Mouse (Mus musculus) ovary, postnatal 10 days (tissue): ENCODE measurements around the gene B3gnt7.

ENCODE experiments used
- DNase-seq: peaks from one replicate; pipeline ENCODE4 v3.0.0; 2022; ENCODE audit warnings: low spot score

The B3gnt7 gene

DNA sequence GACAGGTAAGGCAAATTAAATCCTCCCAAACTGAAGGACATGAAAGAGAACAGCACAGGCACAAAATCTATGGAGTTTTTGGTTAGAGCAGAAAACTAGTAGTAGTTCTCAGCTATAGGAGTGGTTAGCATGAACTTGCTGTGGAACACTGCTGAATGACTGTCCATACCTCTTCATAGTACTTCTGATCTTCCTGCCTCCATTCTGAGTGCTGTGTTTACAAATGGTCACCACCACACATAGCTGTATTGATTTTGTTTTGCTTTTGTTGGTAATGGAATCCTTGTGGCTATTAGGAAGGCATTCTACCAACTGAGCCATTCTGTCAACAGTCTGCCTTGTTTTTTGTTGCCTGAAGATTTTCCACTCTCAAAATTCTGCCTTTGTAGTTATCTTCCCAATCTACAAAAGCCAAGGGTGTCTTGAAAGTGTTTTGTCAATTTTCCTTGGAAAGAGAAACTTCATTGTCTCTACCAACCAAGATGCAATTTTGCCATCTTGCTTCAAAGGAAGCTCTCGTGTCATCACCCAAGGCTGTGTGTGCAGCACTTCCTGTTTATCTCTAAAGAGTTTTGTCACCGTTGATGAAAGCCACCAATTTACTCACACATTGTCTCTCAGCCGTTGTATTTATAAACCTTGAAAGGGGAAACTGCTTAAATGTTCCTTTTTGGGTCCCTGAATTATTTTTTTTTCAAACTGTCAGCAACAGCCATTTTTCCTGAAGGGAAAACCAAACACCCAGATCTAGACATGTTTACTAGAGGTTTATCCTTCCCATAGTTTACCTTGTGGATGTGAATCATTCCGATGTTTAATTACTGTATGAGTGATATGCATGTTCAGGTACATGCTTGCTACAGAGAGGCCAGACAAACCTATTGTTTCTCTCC is 41.6 kb downstream of the B3gnt7 start:
- DNase-seq: no peak

DNA sequence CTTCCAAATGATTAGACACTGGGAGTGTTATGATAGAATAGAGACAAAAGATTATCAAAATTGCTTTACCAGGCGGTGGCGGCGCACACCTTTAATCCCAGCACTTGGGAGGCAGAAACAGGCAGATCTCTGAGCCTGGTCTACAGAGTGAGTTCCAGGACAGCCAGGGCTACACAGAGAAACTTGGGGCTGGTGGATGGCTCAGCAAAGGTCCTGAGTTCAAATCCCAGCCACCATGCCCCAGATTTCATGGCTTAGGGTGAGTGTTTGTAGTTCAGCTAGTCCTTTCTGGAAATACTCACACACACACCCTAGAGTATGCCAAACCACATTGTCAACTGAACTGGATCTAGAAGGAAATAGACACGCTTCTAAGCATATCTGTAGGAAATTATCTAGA is 42.4 kb downstream of the B3gnt7 start:
- DNase-seq: no peak

DNA sequence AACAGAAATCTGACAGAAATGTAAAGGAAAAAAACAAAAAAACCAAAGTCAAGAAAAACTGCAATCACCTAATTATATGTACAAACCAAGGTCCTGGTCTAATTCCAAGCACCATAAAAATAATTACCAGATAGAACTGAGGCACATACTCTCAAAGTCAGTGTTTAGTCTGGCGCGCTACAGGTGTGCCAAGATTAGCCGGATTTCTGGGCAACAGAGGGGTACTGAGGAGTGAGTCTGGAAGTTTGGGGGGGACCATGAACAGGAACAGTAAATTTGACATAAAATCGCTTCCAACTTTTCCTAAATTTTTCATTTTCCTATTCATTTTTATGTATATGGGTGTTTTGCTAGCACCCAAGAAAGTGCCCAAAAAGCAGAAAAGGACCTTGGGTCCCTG is 43.3 kb downstream of the B3gnt7 start:
- DNase-seq: no peak

DNA sequence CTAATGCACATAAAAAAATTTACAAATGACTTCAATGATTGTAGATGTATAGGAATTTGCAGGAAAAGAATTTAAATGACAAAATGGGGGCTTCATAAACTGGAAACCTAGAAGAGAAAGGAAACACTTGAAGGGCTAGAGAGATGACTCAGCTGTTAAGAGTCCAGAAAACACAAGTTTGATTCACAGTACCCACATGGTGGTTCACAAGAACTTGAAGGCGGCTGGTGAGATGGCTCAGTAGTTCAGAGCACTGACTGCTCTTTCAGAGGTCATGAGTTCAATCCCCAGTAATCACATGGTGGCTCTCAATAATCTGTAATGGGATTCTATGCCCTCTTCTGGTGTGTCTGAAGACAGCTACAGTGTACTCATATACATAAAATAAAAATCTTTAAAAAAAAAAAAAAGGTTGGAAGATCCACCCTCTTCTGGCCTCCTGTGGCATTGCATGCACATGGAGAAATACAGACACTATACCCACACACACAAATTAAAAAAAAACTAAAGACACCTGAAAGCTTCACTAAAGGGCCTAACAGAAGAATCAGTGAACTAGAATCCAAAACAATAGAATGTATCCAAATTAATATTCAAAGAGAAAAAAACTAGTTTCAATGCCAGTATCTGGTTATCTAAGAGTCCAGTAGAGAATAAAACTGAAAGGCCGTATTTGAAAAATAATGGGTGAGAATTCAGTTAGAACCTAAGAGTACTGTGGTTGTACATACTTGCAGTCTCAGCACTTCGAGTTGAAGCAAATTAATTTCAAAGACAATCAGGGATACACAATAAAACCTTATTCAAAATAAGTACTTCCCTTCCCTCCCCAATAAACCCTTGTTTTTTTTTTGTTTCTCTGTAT is 44.5 kb downstream of the B3gnt7 start:
- DNase-seq: no peak

DNA sequence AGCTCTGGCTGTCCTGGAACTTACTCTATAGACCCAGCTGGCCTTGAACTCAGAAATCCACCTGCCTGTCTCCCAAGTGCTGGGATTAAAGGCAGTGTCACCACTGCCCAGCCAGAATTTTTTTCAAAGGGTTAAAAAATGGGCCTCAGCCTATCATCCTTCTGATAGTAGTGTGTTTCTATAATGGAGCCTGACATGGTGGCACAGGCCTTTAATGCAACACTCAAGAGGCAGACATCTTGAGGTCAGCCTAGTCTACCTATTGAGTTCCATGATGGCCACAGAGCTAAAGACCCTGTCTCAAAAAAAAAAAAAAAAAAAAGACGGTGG is 45.0 kb downstream of the B3gnt7 start:
- DNase-seq: no peak

DNA sequence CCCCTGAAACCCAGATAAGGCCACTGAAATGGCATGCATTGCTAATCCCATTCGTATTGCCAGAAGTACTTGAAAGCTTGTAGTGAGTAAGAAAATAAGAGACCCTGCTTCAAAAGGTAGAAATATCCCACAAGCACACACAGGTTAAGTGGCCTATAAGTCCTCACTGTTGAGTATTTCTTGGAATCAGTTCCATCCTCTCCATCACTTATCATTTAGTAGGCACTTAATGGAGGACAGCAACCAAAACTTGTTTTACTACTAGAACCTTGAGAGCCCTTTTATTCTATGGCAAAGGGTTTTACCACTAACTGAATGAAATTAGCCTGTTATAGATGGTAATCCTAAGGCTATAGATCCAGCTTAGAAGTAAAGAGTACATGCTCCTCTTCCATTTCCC is 45.5 kb downstream of the B3gnt7 start:
- no peak for DNase-seq

DNA sequence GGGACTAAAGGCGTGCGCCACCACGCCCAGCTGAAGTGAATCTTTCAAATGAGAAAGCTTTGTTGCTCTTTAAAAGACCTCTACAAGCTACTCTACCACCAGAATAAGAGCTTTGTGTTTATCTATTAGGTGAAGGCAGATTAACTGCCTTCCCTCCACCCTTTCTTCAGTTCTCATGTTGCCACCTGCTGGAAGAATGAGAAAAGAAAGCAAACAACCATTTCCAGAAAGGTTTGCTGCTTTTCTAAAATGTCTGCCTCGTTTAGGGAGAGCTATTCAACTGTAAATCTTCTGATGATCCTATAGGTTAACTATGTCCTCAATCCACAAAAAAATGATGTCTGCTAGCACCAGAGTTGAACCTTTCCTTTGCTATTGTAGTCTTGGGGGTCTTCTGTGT is 46.2 kb downstream of the B3gnt7 start:
- no peak for DNase-seq

DNA sequence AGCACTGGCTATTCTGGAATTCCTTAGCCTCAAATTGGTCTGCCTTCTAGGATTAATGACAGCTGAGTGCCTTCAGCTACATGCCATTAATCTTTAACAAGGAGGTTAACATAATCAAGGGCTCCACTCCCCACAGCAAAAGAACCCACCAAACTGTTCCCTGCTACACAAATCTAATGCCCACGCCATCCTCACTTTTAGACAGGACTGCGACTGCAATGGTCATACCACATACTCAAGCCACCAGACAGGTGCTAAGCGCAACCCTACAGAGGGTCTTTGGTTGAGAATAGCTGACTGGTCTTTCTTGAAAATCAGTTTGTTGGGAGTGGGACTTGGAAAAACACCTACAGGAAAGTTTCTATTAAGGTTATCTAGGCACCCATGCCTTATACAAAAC is 46.6 kb downstream of the B3gnt7 start:
- DNase-seq: no peak

DNA sequence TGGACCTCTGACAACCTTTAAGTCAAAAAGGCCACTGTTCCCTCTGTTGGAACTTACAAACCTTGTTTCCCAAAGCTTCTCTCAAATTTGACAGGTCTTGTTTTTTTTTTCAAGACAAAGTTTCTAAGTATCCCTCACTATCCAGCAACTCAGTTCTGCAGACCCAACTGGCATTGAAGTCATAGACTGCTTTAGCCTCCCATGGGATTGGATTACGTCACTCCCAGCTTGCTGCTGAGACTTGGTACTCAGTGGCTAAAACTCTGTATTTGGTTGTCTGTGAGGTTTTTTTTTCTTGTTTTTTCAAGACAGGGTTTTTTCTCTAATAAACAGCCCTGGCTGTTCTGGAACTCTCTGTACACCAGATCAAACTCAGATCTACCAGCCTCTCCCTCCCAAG is 47.1 kb downstream of the B3gnt7 start:
- no peak for DNase-seq

DNA sequence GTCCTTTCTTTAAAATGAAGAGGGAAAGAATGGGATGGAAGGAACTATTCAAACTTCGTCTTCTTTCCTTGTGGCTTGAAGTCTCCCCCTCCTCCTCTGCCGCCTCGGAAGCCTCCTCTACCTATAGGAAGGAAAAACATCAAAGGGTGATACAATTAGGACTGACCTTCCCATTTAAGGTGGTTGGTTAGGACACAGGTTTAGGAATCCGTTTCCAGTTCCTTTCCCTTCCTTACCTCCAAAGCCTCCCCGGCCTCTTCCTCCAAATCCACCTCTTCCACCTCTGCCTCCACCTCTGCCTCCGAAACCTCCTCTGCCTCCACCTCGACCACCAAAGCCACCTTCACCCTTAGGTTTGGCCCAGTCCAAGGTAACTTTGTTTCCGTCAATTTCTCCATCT is 47.9 kb downstream of the B3gnt7 start:
- DNase-seq: no peak

DNA sequence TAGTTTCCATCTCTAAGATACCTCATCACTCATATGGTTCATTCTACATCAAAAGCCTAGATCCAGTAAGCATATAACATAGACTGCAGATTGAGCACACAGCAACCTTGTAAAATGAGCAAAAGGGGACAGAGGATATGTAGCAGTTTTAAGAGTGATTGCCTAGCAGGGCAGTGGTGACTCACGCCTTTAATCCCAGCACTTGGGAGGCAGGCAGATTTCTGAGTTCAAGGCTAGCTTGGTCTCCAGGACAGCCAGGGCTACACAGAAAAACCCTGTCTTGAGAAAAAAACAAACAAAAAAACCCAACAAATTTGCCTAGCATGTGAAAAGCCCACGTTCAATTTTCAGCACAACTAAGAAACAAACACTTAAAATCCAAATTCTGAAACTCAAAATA is 51.6 kb downstream of the B3gnt7 start:
- no peak for DNase-seq
